Mouse (Mus musculus): ENCODE measurements around the gene Spindoc. TPM values are rescaled to one million over a fixed set of nuclear protein-coding genes. Genes with fewer than 3 reads are reported as not detected.
A peak's percentile ranks its signal among the peaks of the same experiment; 100 is the strongest.

Spindoc gene
- total RNA-seq (2021) = 10 to 100 TPM; 23.2 to 23.8 TPM
- long read RNA-seq, experiment 1, transcript Spindoc-201 (6 exons, 3,152 nt) = major isoform, 10 of 15 reads
- long read RNA-seq, experiment 1, partial matches to known transcripts = 0 of 15 reads
- long read RNA-seq, experiment 1, other reads (novel, unspliced or antisense) = 4 of 15 reads
- long read RNA-seq, experiment 2, transcript Spindoc-201 (6 exons, 3,152 nt) = major isoform, 11 of 21 reads
- long read RNA-seq, experiment 2, partial matches to known transcripts = 1 of 21 reads
- long read RNA-seq, experiment 2, other reads (novel, unspliced or antisense) = 9 of 21 reads

GRCm38 (mm10) chr19:7382903-7383865 lies at the start of gene Spindoc:
Gene Spindoc (minus strand): TSS chr19:7382994.
- DNase-seq = peak; percentile 100

- DNase-seq = no peak
These were observed 42.6 kb upstream of the Spindoc start for GRCm38 (mm10) chr19:7425398-7425775.

GRCm38 (mm10) chr19:7424590-7425397 lies 42.0 kb upstream of the Spindoc start:
- DNase-seq = no peak

GRCm38 (mm10) chr19:7424131-7424530 lies 41.3 kb upstream of the Spindoc start:
- no peak for DNase-seq

- no peak for DNase-seq
These were observed 40.8 kb upstream of the Spindoc start for GRCm38 (mm10) chr19:7423656-7424030.

- peak; percentile 93 for DNase-seq
These were observed 40.3 kb upstream of the Spindoc start for GRCm38 (mm10) chr19:7423028-7423655.

GRCm38 (mm10) chr19:7422656-7423027 lies 39.8 kb upstream of the Spindoc start:
- no peak for DNase-seq

GRCm38 (mm10) chr19:7421602-7422591 lies 39.1 kb upstream of the Spindoc start:
- DNase-seq = peak; percentile 75

- DNase-seq = peak; percentile 50
These were observed 38.2 kb upstream of the Spindoc start for GRCm38 (mm10) chr19:7420841-7421601.

- DNase-seq = no peak
These were observed 37.3 kb upstream of the Spindoc start for GRCm38 (mm10) chr19:7420108-7420507.

- no peak for DNase-seq
These were observed 36.3 kb upstream of the Spindoc start for GRCm38 (mm10) chr19:7419134-7419533.

- DNase-seq = peak; percentile 92
These were observed 35.4 kb upstream of the Spindoc start for GRCm38 (mm10) chr19:7417911-7418849.

GRCm38 (mm10) chr19:7416834-7417735 lies 34.3 kb upstream of the Spindoc start, which contains the start of gene 2700081O15Rik:
Gene 2700081O15Rik (plus strand): TSS chr19:7417625.
- DNase-seq = peak; percentile 85

GRCm38 (mm10) chr19:7415916-7416833 lies 33.4 kb upstream of the Spindoc start:
- DNase-seq = peak; percentile 40

- peak; percentile 11 for DNase-seq
These were observed 29.6 kb upstream of the Spindoc start for GRCm38 (mm10) chr19:7412361-7412760.

GRCm38 (mm10) chr19:7404623-7405229 lies 21.9 kb upstream of the Spindoc start:
- peak; percentile 53 for DNase-seq
